Mouse (Mus musculus) MEL (cell line): Measurements from ENCODE around the gene Cib4. TPM values are rescaled to one million over a fixed set of nuclear protein-coding genes. Genes with fewer than 3 reads are reported as not detected.

Experiments
- DNase-seq: peaks from one replicate; pipeline ENCODE4 v3.0.0; 2011; ENCODE audit warnings: low read depth, low spot score
- H3K27ac ChIP-seq: 2 replicates; pipeline ENCODE4 v1.5.1; 2012; ENCODE audit warnings: low read depth, mild to moderate bottlenecking, control low read depth, low read length, moderate library complexity; ENCODE audit not compliant: control insufficient read depth
- H3K27me3 ChIP-seq, 2 experiments: fragments of 150-350 bp in 1 of 2; sonication (generic) in 1 of 2; 2 replicates each; pipeline ENCODE4 v1.6.1; 2012; ENCODE audit warnings: low read length in 2 of 2, mild to moderate bottlenecking in 2 of 2, improper control_type of control experiment in 1 of 2, moderate library complexity in 1 of 2; ENCODE audit not compliant: insufficient read depth in 2 of 2, control insufficient read depth in 1 of 2
- H3K36me3 ChIP-seq, 2 experiments: 2 replicates each; pipeline ENCODE4 v1.6.1; 2012 to 2014; ENCODE audit warnings: low read length in 2 of 2, improper control_type of control experiment in 1 of 2, inconsistent platforms in 1 of 2, mild to moderate bottlenecking in 1 of 2; ENCODE audit not compliant: insufficient read depth in 2 of 2, control insufficient read depth in 1 of 2
- H3K4me1 ChIP-seq, 2 experiments: fragments of 150-350 bp in 1 of 2; sonication (generic) in 1 of 2; 2 replicates each; pipeline ENCODE4 v1.6.1; 2012; ENCODE audit warnings: low read length in 2 of 2, improper control_type of control experiment in 1 of 2, mild to moderate bottlenecking in 1 of 2; ENCODE audit not compliant: insufficient read depth in 2 of 2, control insufficient read depth in 1 of 2
- H3K4me3 ChIP-seq, 2 experiments: fragments of 150-350 bp in 1 of 2; sonication (generic) in 1 of 2; 2 replicates each; pipeline ENCODE4 v1.5.1; 2012; ENCODE audit warnings: low read depth in 2 of 2, low read length in 2 of 2, mild to moderate bottlenecking in 2 of 2, moderate library complexity in 2 of 2, control low read depth in 1 of 2, improper control_type of control experiment in 1 of 2; ENCODE audit not compliant: control insufficient read depth in 1 of 2, insufficient read depth in 1 of 2
- H3K79me2 ChIP-seq: 2 replicates; pipeline ENCODE4 v1.6.1; 2012; ENCODE audit warnings: mild to moderate bottlenecking, low read length, moderate library complexity; ENCODE audit not compliant: control insufficient read depth, poor library complexity, insufficient read depth
- H3K9ac ChIP-seq: 2 replicates; pipeline ENCODE4 v1.6.1; 2012; ENCODE audit warnings: low read depth, mild to moderate bottlenecking, control low read depth, low read length, moderate library complexity; ENCODE audit not compliant: control insufficient read depth, poor library complexity, severe bottlenecking
- H3K9me3 ChIP-seq: fragments of 150-350 bp; sonication (generic); replicated peaks from 2 replicates; pipeline ENCODE4 v1.6.1; 2012; ENCODE audit warnings: mild to moderate bottlenecking, low read length, improper control_type of control experiment, moderate library complexity; ENCODE audit not compliant: insufficient read depth
- CHD2 ChIP-seq: IDR thresholded peaks from 2 replicates; pipeline ENCODE4 v1.6.1; 2011; ENCODE audit warnings: low read length, improper control_type of control experiment
- CTCF ChIP-seq, 3 experiments: IDR thresholded peaks in 2 of 3; conservative IDR thresholded peaks in 1 of 3; 2 replicates each; pipeline ENCODE4 v1.5.1; 2011 to 2012; ENCODE audit warnings: low read length in 3 of 3, low read depth in 2 of 3, mild to moderate bottlenecking in 2 of 3, improper control_type of control experiment in 1 of 3, inconsistent platforms in 1 of 3, mixed read lengths in 1 of 3, moderate library complexity in 1 of 3; ENCODE audit not compliant: control insufficient read depth in 1 of 3, insufficient read depth in 1 of 3, poor library complexity in 1 of 3, severe bottlenecking in 1 of 3
- E2F4 ChIP-seq: IDR thresholded peaks from 2 replicates; pipeline ENCODE4 v1.6.1; 2011; ENCODE audit warnings: low read depth, low read length, improper control_type of control experiment, borderline replicate concordance
- ELF1 ChIP-seq: IDR thresholded peaks from 2 replicates; pipeline ENCODE4 v1.6.1; 2014; ENCODE audit warnings: low read depth, mild to moderate bottlenecking, inconsistent platforms, low read length, improper control_type of control experiment, moderate library complexity
- EP300 ChIP-seq, 2 experiments: IDR thresholded peaks; 2 replicates each; pipeline ENCODE4 v1.6.1; 2011; ENCODE audit warnings: improper control_type of control experiment in 2 of 2, low read length in 2 of 2, low read depth in 1 of 2, mild to moderate bottlenecking in 1 of 2
- HCFC1 ChIP-seq: IDR thresholded peaks from 2 replicates; pipeline ENCODE4 v1.6.1; 2012; ENCODE audit warnings: low read depth, mild to moderate bottlenecking, inconsistent platforms, low read length, improper control_type of control experiment, moderate library complexity
- KAT2A ChIP-seq: conservative IDR thresholded peaks from 2 replicates; pipeline ENCODE4 v1.6.1; 2012; ENCODE audit warnings: low read depth, low read length, improper control_type of control experiment, inconsistent platforms
- MAFK ChIP-seq: IDR thresholded peaks from 2 replicates; pipeline ENCODE4 v1.6.1; 2011; ENCODE audit warnings: low read depth, mild to moderate bottlenecking, low read length, improper control_type of control experiment, borderline replicate concordance
- MYC ChIP-seq: IDR thresholded peaks from 2 replicates; pipeline ENCODE4 v1.6.1; 2011; ENCODE audit warnings: low read depth, mild to moderate bottlenecking, low read length, improper control_type of control experiment, moderate library complexity
- NRF1 ChIP-seq: IDR thresholded peaks from 2 replicates; pipeline ENCODE4 v1.6.1; 2014; ENCODE audit warnings: low read depth, mild to moderate bottlenecking, inconsistent platforms, low read length, improper control_type of control experiment, moderate library complexity; ENCODE audit not compliant: poor library complexity, insufficient read depth, severe bottlenecking
- POLR2A ChIP-seq, 2 experiments: IDR thresholded peaks; 2 replicates each; pipeline ENCODE4 v1.6.1; 2011 to 2012; ENCODE audit warnings: low read length in 2 of 2, mild to moderate bottlenecking in 2 of 2, control low read depth in 1 of 2, improper control_type of control experiment in 1 of 2, low read depth in 1 of 2, moderate library complexity in 1 of 2; ENCODE audit not compliant: control insufficient read depth in 1 of 2, insufficient read depth in 1 of 2, poor library complexity in 1 of 2
- POLR2AphosphoS5 ChIP-seq: IDR thresholded peaks from 2 replicates; pipeline ENCODE4 v1.6.1; 2012; ENCODE audit warnings: low read depth, borderline replicate concordance, mild to moderate bottlenecking, inconsistent platforms, low read length, moderate library complexity, mixed read lengths
- RAD21 ChIP-seq: IDR thresholded peaks from 2 replicates; pipeline ENCODE4 v1.6.1; 2011; ENCODE audit warnings: mild to moderate bottlenecking, low read depth, low read length, improper control_type of control experiment
- RCOR1 ChIP-seq: IDR thresholded peaks from 2 replicates; pipeline ENCODE4 v1.6.1; 2012; ENCODE audit warnings: low read depth, mild to moderate bottlenecking, inconsistent platforms, low read length, improper control_type of control experiment
- SIN3A ChIP-seq: IDR thresholded peaks from 2 replicates; pipeline ENCODE4 v1.6.1; 2012; ENCODE audit warnings: low read length, improper control_type of control experiment, inconsistent platforms
- TBP ChIP-seq: IDR thresholded peaks from 2 replicates; pipeline ENCODE4 v1.8.0; 2011; ENCODE audit warnings: low read depth, low read length, improper control_type of control experiment
- USF1 ChIP-seq: IDR thresholded peaks from 2 replicates; pipeline ENCODE4 v1.6.1; 2014; ENCODE audit warnings: low read depth, mild to moderate bottlenecking, inconsistent platforms, low read length, improper control_type of control experiment, moderate library complexity
- ZKSCAN1 ChIP-seq: IDR thresholded peaks from 2 replicates; pipeline ENCODE4 v1.6.1; 2012; ENCODE audit warnings: low read depth, mild to moderate bottlenecking, inconsistent platforms, low read length, improper control_type of control experiment, moderate library complexity
- ZMIZ1 ChIP-seq: IDR thresholded peaks from 2 replicates; pipeline ENCODE4 v1.6.1; 2012; ENCODE audit warnings: low read depth, mild to moderate bottlenecking, inconsistent platforms, low read length, improper control_type of control experiment, moderate library complexity
- polyA plus RNA-seq, 2 experiments: library from polyadenylated mRNA; stranded (reverse) in 1 of 2; unstranded in 1 of 2; fragments of >175 nt in 1 of 2; fragments of >200 nt in 1 of 2; gene quantifications; 2 replicates each; pipeline versions ENCODE4 v1.2.1 to v1.2.4; 2012; ENCODE audit warnings: low replicate concordance in 2 of 2, low read depth in 1 of 2; ENCODE audit not compliant: insufficient read length in 2 of 2, insufficient read depth in 1 of 2, missing spikeins in 1 of 2
- total RNA-seq: library from RNA; depleted of rRNA; stranded (reverse); fragments of 300-350 nt; gene quantifications from 2 replicates; pipeline ENCODE4 v1.2.3, GENCODE M21; 2012

The Cib4 gene
- total and polyA plus RNA-seq, 3 experiments, result not detected

DNA sequence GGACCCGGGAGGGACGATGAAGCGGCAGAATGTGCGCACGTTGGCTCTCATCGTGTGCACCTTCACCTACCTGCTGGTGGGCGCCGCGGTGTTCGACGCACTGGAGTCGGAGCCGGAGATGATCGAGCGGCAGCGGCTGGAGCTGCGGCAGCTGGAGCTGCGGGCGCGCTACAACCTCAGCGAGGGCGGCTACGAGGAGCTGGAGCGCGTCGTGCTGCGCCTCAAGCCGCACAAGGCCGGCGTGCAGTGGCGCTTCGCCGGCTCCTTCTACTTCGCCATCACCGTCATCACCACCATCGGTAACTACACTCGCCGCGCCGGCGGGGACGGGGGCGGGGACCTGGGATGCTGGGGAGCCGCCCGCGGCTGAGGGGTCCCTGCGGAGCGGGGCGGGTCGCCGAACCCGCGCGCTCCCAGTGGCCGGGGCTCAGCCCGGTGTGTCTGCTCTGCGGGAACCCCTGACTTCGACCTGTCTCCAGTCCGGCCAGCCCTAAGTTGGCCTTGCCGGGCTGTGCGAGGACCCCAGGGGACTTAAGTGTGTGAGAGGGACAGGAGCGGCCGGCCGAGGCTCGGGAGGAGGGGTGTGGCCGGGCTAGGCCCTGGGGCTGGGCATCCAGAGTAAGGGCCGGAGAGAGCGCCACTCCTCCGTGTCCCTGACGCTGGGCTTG lies 42.8 kb upstream of the Cib4 start:
- no peak overlapping the region for H3K27ac ChIP-seq
- H3K9me3 ChIP-seq, result no peaks in the 10 kb centered on the region
- H3K36me3 ChIP-seq, result no peaks in the 10 kb centered on the region
- peaks cover 12 to 14% of the 10 kb centered on the region in 2 experiments for H3K27me3 ChIP-seq
- no peak for DNase-seq
- no peaks in the 10 kb centered on the region for H3K4me1 ChIP-seq
- no peak overlapping the region for H3K4me3 ChIP-seq
- no peaks in the 10 kb centered on the region for H3K79me2 ChIP-seq
- TF ChIP-seq USF1 (no peak), SIN3A (no peak), HCFC1 (no peak), EP300 (IDR thresholded peaks at IDR 0.05; ENCODE audit: low read depth in 1 of 2, low read length in 2 of 2) (no peak), CTCF (IDR thresholded peaks at IDR 0.05 in 2 of 3, conservative IDR thresholded peaks at IDR 0.05 in 1 of 3; ENCODE audit: control insufficient read depth in 1 of 3, insufficient read depth in 1 of 3, low read depth in 2 of 3, low read length in 3 of 3, poor library complexity in 1 of 3, severe bottlenecking in 1 of 3) (no peak), MYC (no peak), POLR2A (IDR thresholded peaks at IDR 0.05; ENCODE audit: control insufficient read depth in 1 of 2, insufficient read depth in 1 of 2, low read depth in 1 of 2, low read length in 2 of 2, poor library complexity in 1 of 2) (no peak), ZKSCAN1 (no peak), POLR2AphosphoS5 (no peak), TBP (no peak), KAT2A (no peak), ELF1 (no peak)
- no peak overlapping the region for H3K9ac ChIP-seq

DNA sequence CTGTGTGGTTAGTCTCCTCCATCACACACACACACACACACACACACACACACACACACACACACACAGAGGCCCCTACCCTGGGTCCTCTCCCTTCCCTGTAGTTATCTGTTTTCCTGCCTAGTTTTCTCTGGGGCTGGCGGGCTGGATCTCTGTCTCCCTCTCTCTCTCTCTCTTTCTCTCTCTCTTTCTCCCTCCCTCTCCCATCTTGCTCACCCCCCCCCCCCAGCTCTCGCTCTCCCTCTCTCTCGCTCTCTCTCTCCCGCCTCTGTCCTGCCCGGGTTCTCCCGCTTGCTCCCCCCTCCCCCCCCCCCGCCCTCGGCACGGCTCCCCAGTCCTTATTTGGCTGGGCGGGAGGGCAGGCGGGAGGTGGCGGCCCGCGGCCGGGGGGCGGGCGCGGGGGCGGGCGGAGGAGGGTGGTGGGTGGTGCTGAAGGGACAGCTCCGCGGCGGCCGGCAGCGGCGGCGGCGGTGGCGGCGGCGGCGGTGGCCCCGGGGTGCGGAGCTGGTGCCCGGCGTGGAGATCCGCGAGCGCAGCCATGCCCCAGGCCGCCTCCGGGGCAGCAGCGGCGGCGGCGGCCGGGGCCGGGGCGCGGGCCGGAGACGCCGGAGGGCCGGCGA lies 42.2 kb upstream of the Cib4 start, which contains the start of gene Kcnk3:
TSS of gene Kcnk3 (plus strand) at position 490 of the 620 bp plus-strand sequence.
- no peak within 1 kb of the TSS for H3K4me3 ChIP-seq
- DNase-seq, result no peak

More for the DNA sequence above, 42.2 kb upstream of the Cib4 start, which contains the start of gene Kcnk3:
- Histone ChIP-seq H3K27me3 (peaks cover 11 to 15% of the 10 kb centered on the region in 2 experiments), H3K79me2 (no peaks in the 10 kb centered on the region), H3K9me3 (no peaks in the 10 kb centered on the region), H3K9ac (no peak within 1 kb of the TSS), H3K36me3 (no peaks in the 10 kb centered on the region), H3K27ac (no peak within 1 kb of the TSS), H3K4me1 (no peaks in the 10 kb centered on the region)
- no peak for TF ChIP-seq TBP
- no peak for TF ChIP-seq ELF1
- no peak for TF ChIP-seq NRF1
- no peak for TF ChIP-seq POLR2AphosphoS5
- TF ChIP-seq E2F4, result no peak
- no peak for TF ChIP-seq ZMIZ1
- no peak for TF ChIP-seq RAD21
- TF ChIP-seq RCOR1, result no peak
- no peak for TF ChIP-seq CHD2
- TF ChIP-seq MAFK, result no peak
- TF ChIP-seq CTCF (IDR thresholded peaks at IDR 0.05 in 2 of 3, conservative IDR thresholded peaks at IDR 0.05 in 1 of 3; ENCODE audit: control insufficient read depth in 1 of 3, insufficient read depth in 1 of 3, low read depth in 2 of 3, low read length in 3 of 3, poor library complexity in 1 of 3, severe bottlenecking in 1 of 3), result no peak
